Mouse (Mus musculus) cerebellum, adult 2 months (tissue): ENCODE measurements around the gene Tmem132c. TPM values are rescaled to one million over a fixed set of nuclear protein-coding genes. Genes with fewer than 3 reads are reported as not detected.

Experiments used
- DNase-seq, 2 experiments: peaks; one replicate each; pipeline ENCODE4 v3.0.0; 2021
- H3K27ac ChIP-seq: fragments of 200-500 bp; 2 replicates; pipeline ENCODE4 v1.5.1; 2012; ENCODE audit warnings: low read length, control low read depth, inconsistent platforms; ENCODE audit not compliant: insufficient read depth
- H3K27me3 ChIP-seq: fragments of 200-500 bp; 2 replicates; pipeline ENCODE4 v1.6.1; 2012; ENCODE audit warnings: inconsistent platforms, mild to moderate bottlenecking, low read length, moderate library complexity; ENCODE audit not compliant: control insufficient read depth, insufficient read depth
- H3K4me1 ChIP-seq: fragments of 200-500 bp; 2 replicates; pipeline ENCODE4 v1.6.1; 2011; ENCODE audit warnings: low read length; ENCODE audit not compliant: control insufficient read depth, insufficient read depth
- H3K4me3 ChIP-seq: fragments of 200-500 bp; replicated peaks from 2 replicates; pipeline ENCODE3; 2011; ENCODE audit warnings: mild to moderate bottlenecking, low read depth, low read length, control low read depth; ENCODE audit not compliant: insufficient read depth
- CTCF ChIP-seq: fragments of 200-500 bp; IDR thresholded peaks from 2 replicates; pipeline ENCODE4 v1.5.1; 2011; ENCODE audit warnings: low read depth, mild to moderate bottlenecking, control low read depth, low read length, moderate library complexity, borderline replicate concordance; ENCODE audit not compliant: insufficient read depth
- POLR2A ChIP-seq: fragments of 200-500 bp; IDR thresholded peaks from 2 replicates; pipeline ENCODE4 v1.6.1; 2011; ENCODE audit warnings: low read length, control low read depth, borderline replicate concordance; ENCODE audit not compliant: insufficient read depth
- WGBS: fragments of 180-500 bp; shearing (Covaris S2); methylation state at CpG from one replicate; pipeline ENCODE4 v1.1.7; 2018; 5-methylcytosine and 5-hydroxymethylcytosine counted together
- polyA plus RNA-seq: library from polyadenylated mRNA; depleted of rRNA; stranded (reverse); fragments of >200 nt; gene quantifications from 2 replicates; pipeline ENCODE4 v1.2.3, GENCODE M21; 2012; rRNA removed

Gene Tmem132c
- polyA plus RNA-seq, result 14.0 TPM in 2 replicates

DNA sequence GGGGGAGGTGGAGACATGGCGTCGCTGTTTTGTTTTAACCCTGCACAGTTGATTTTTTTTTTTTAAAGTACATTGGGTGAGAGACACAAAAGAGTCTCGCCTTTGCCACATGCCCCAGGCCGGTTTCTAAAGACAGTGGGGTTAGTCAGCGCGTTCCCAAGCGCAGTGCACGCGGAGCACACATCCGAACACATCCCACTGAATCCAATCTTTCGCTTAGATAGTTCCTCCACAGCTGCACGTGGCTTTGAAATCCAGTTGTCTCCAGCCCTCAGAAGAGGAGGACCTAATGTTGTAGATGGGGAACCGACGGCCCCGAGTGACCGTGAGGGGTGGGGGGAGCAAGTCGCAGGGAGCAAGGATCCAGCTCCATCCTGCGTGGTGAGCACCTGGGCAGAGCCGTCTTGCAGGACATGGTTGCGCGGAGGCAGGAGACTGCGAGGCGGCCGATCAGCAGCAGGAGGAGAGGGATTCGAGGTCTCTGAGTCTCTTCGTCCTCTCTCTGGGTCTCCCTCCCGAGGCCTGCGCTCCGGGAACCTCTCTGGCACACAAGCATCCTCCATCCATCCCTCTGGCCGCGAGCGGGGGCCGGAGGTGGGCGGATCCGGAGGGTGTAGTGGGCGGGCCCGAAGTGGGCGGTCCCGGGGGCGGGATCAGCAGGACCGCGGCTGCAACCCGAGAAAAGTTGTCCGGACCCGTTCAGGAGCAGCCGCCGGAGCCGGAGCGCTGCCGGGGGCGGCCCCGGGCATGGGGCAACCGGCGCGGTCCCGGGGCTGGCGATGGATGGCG, at the start of gene Tmem132c:
Tmem132c (plus strand) TSS at position 673 of the 789 bp plus-strand sequence.
- H3K4me1 ChIP-seq, result no peaks in the 10 kb centered on the region
- peak within 1 kb of the TSS; percentile 85 for H3K4me3 ChIP-seq
- peak; percentile 91 to 93 for DNase-seq
- TF ChIP-seq POLR2A (peak; percentile 66; the same call in 1 of the 2 replicates), CTCF (no peak)
- H3K27me3 ChIP-seq, result peaks cover 1% of the 10 kb centered on the region; the same call in 1 of the 2 replicates
- peak within 1 kb of the TSS; percentile 64; the same call in 1 of the 2 replicates for H3K27ac ChIP-seq
- 3% methylated on average over 58 of the region's 58 CpGs for WGBS

DNA sequence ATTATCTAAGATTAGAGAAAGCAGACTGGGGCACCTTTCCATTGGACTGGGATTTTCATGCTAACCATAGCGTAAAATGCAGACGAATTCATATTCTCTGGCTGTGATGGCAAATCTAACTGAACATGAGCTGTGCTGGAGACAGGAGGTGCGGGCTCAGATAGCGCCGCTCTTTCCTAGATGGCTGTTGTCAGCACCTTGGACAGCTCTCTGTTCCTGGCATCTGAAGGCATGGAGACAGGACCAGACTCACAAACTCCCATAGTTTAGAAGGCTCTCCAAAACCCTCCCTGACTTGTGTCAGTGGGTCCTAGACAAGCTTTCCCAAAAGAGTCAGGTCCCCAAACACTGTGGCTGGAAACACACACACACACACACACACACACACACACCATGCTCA, 49.7 kb upstream of the Tmem132c start:
- H3K4me3 ChIP-seq, result no peak overlapping the region
- no peaks in the 10 kb centered on the region for H3K27me3 ChIP-seq
- 18% methylated on average over 5 of the region's 5 CpGs for WGBS
- H3K27ac ChIP-seq, result no peak overlapping the region
- H3K4me1 ChIP-seq, result no peaks in the 10 kb centered on the region
- no peak for DNase-seq
- no peak for TF ChIP-seq CTCF
- TF ChIP-seq POLR2A, result no peak

DNA sequence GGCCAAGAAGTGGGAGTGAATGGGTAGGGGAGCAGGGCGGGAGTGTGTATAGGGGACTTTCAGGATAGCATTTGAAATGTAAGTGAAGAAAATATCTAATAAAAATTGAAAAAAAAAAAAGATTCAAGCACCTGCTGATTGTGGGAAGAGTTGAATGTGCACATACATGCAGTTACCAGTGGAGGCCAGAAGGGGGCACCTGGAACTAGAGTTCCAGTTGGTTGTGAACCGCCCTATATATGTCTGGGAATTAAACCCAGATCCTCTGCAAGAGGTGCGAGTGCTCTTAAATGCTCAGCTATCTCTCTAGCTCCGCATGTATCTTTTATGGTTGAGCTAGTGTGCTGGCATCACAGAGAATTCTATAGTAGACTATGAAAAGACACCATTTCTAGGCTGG, 42.8 kb upstream of the Tmem132c start:
- H3K27me3 ChIP-seq, result no peaks in the 10 kb centered on the region
- H3K27ac ChIP-seq, result no peak overlapping the region
- WGBS, result 68% methylated on average over 4 of the region's 4 CpGs
- no peaks in the 10 kb centered on the region for H3K4me1 ChIP-seq
- TF ChIP-seq POLR2A, result no peak
- peak; percentile 36; the same call in 1 of the 2 replicates for TF ChIP-seq CTCF
- no peak for DNase-seq
- H3K4me3 ChIP-seq, result no peak overlapping the region

DNA sequence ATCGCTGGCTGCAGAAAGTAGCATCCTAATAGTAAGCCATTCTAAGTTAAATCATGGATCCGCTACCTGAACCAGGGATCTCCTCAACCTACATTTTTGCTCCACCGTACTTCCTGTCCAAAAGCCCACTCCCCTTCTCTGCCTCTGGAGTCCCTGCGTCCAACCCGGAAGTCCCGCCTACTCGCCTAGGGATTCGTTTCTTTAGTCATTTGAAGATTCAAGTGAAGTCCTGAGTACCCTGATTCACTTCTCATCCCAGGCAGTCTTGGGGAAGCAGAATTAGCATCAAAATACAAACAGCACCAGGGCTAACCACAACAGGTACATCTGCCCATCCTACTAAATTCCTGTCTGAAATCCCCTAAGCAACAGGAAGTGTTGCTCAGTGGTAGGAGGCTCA, 36.7 kb upstream of the Tmem132c start:
- Histone ChIP-seq H3K27me3 (no peaks in the 10 kb centered on the region), H3K4me1 (no peaks in the 10 kb centered on the region), H3K27ac (no peak overlapping the region), H3K4me3 (no peak overlapping the region)
- WGBS, result 90% methylated on average over 8 of the region's 8 CpGs
- no peak for DNase-seq
- TF ChIP-seq POLR2A (no peak), CTCF (no peak)

DNA sequence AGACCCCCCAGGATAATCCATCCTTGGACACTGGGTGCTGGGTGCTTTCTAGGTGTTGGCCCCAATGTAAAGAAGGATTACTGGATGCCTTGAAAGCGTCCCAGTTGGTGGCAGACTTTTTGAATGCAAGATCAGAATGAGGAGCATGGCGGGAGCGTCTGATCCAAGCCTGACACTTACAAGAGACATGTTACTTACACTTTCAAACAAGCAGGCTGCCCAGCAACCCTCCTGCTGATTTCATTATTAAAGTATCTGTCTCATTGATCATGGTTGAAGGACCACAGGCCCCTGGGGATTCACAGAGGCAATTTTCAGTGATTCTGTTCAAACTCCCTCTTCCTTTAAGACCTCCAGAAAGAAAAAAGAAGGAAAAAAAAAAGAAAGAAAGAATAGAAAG, 25.2 kb upstream of the Tmem132c start:
- TF ChIP-seq CTCF (no peak), POLR2A (no peak)
- Histone ChIP-seq H3K4me3 (no peak overlapping the region), H3K27ac (no peak overlapping the region), H3K27me3 (no peaks in the 10 kb centered on the region), H3K4me1 (no peaks in the 10 kb centered on the region)
- 40% methylated on average over 3 of the region's 3 CpGs for WGBS
- no peak for DNase-seq

DNA sequence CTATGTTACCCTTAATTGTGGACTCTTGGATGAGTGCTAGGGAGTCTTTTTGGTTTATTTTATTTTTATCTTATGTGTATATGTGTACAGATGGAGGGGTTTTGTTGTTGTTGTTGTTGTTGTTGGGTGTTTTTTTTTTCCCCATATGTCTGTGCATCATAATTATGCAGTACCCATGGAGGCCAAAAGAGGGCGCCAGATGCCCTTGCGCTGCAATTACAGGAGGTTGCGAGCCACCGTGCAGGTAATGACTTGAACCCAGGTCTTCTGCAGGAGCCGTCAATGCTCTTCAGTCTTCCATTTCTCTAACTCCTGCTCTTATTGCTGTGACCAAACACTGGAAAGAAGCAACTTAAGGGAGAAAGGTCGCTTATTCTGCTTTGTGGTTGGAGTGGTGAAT, 23.9 kb upstream of the Tmem132c start:
- TF ChIP-seq POLR2A, result no peak
- peak; percentile 41; the same call in 1 of the 2 replicates for TF ChIP-seq CTCF
- Histone ChIP-seq H3K4me1 (no peaks in the 10 kb centered on the region), H3K4me3 (no peak overlapping the region), H3K27ac (no peak overlapping the region), H3K27me3 (no peaks in the 10 kb centered on the region)
- 80% methylated on average over 6 of the region's 6 CpGs for WGBS
- DNase-seq, result no peak

DNA sequence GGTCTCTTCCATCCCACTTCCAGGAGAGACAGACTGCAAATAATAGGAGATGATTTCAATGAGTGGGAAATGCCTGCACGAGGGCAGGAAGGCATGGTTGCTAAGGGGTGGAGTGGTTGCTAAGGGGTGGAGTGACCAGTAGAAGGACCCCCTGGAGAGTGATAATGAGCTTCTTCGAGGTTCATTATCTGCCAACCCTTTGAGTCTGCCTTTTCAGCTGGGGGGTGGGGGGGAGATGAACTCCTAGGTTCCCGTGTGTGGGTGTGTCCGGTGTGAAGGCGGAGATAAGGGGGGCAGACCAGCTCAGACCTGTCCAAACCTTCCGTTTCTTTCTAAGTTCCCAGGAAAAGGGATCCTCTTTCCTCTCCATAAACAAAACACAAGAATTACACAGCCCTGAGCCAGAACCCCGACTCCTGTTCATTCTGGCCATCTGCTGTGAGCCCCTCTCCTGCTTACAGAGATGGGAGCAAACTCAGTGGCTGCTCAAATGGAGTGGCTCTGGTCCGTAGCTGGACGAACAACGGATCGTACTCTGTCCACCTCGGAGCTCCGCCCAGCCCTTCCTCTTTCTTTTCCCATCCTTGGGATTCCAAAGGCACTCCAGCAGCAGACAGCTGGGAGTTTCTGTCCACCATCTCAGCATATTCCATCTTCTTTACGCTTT, 13.5 kb upstream of the Tmem132c start:
- TF ChIP-seq CTCF (no peak), POLR2A (no peak)
- H3K4me3 ChIP-seq, result no peak overlapping the region
- DNase-seq, result no peak
- WGBS, result 7% methylated on average over 14 of the region's 14 CpGs
- H3K27ac ChIP-seq, result no peak overlapping the region
- H3K27me3 ChIP-seq, result no peaks in the 10 kb centered on the region
- peaks cover 3% of the 10 kb centered on the region for H3K4me1 ChIP-seq
